Mouse (Mus musculus) ES-Bruce4 (cell line): Measurements from ENCODE around the gene Srpx.

Experiments
- CTCF ChIP-seq: IDR thresholded peaks from one replicate; pipeline ENCODE4 v1.8.1; 2011; ENCODE audit warnings: low read depth, low read length
- EP300 ChIP-seq: IDR thresholded peaks from 2 replicates; pipeline ENCODE4 v1.6.1; 2011; ENCODE audit warnings: low read depth, low read length; ENCODE audit not compliant: insufficient read depth
- POLR2A ChIP-seq: IDR thresholded peaks from one replicate; pipeline ENCODE4 v1.8.1; 2011; ENCODE audit warnings: low read length; ENCODE audit not compliant: insufficient read depth

DNA sequence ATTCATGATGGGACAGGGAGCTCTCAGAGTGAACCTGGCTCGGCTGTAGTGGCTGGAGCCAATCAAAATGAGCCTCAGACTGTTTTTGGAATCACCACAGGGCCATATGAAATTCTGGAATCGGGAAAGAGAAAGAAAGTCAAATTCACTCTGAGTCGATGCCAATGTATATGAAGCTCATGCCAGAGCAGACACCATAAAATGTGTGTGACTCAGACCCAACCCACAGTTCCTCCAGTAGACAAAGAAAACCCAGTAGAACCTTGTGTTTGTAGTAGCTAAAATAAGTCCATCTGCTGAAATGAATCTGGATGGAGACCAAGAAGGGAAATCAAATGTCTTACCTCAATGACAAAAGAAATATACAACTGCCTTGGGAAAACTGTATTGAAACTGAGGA lies 43.5 kb downstream of the Srpx start:
- TF ChIP-seq POLR2A (no peak), CTCF (no peak), EP300 (no peak)
